8 mouse cellular contexts compared by ENCODE assay signal in the genomic region with DNA sequence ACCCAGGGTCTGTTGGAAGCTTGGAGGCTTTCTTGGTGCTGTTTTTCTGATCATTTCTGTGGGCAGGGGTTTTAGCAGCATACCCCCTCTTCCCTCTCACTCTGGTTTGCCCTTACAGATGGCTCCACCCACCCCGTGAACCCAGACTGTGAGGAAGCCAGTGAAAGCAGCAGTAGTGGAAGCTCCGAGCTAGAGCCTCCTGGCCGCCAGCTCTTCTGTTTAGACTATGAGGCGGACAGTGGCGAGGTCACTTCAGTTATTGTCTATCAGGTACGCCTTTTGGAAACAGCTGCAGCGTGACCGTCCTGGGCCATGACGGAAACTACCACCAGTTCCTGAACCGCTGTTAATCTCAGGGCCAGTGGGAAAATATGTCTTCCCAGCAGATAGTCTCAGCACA. TPM values are rescaled to one million over a fixed set of nuclear protein-coding genes. Genes with fewer than 3 reads are reported as not detected.
DNase-seq lines count a peak whose midpoint lies in the region; ATAC-seq lines count a peak whose summit lies in the region.

No protein-coding gene starts in this region.

- peak overlapping the region; percentile 96 for H3K9ac ChIP-seq in heart, embryonic 13.5 days
- no peak overlapping the region for H3K9ac ChIP-seq in embryonic facial prominence, embryonic 11.5 days (replicated peaks; ENCODE audit: low read length)
- peak overlapping the region; percentile 78; the same call in 1 of the 2 replicates for H3K9ac ChIP-seq in hindbrain, embryonic 16.5 days (ENCODE audit: low read depth, low read length)

- no peak overlapping the region; the same call in 1 of the 2 replicates for H3K27ac ChIP-seq in heart, embryonic 13.5 days (replicated peaks)
- H3K27ac ChIP-seq in embryonic facial prominence, embryonic 11.5 days (replicated peaks; ENCODE audit: low read depth, low read length) = no peak overlapping the region
- no peak overlapping the region for H3K27ac ChIP-seq in hindbrain, embryonic 16.5 days (ENCODE audit: low read depth, low read length)
- no peak overlapping the region for H3K27ac ChIP-seq in midbrain, embryonic 10.5 days (replicated peaks)

- H3K9me3 ChIP-seq in heart, embryonic 13.5 days = no peaks in the 10 kb centered on the region
- no peaks in the 10 kb centered on the region for H3K9me3 ChIP-seq in embryonic facial prominence, embryonic 11.5 days (replicated peaks; ENCODE audit: control insufficient read depth, low read length)
- H3K9me3 ChIP-seq in hindbrain, embryonic 16.5 days (ENCODE audit: control insufficient read depth, low read length) = no peaks in the 10 kb centered on the region
- no peaks in the 10 kb centered on the region for H3K9me3 ChIP-seq in midbrain, embryonic 10.5 days (replicated peaks)

- peak overlapping the region; percentile 77 for H3K4me2 ChIP-seq in heart, embryonic 13.5 days
- peak overlapping the region; percentile 44; the same call in 1 of the 2 replicates for H3K4me2 ChIP-seq in embryonic facial prominence, embryonic 11.5 days (ENCODE audit: low read depth, low read length)
- H3K4me2 ChIP-seq in hindbrain, embryonic 16.5 days (ENCODE audit: low read length) = peak overlapping the region; percentile 86

- ATAC-seq in heart, embryonic 13.5 days (ENCODE audit: extremely low read depth, insufficient number of reproducible peaks, low FRiP score, low TSS enrichment) = no peak
- ATAC-seq in embryonic facial prominence, embryonic 11.5 days (replicated peaks; ENCODE audit: insufficient number of reproducible peaks, low FRiP score, low TSS enrichment, low read depth) = no peak
- no peak for ATAC-seq in hindbrain, embryonic 16.5 days

- peaks cover 30% of the 10 kb centered on the region for H3K36me3 ChIP-seq in heart, embryonic 13.5 days
- no peaks in the 10 kb centered on the region for H3K36me3 ChIP-seq in embryonic facial prominence, embryonic 11.5 days (replicated peaks; ENCODE audit: control insufficient read depth, insufficient read depth, low read depth, low read length)
- peaks cover 12% of the 10 kb centered on the region; the same call in 1 of the 2 replicates for H3K36me3 ChIP-seq in hindbrain, embryonic 16.5 days (ENCODE audit: control insufficient read depth, insufficient read depth, low read length)
- peaks cover 33% of the 10 kb centered on the region for H3K36me3 ChIP-seq in midbrain, embryonic 10.5 days

- no peak for DNase-seq in heart, postnatal 25 days (ENCODE audit: low spot score)
- no peak for DNase-seq in embryonic facial prominence, embryonic 11.5 days (ENCODE audit: low spot score)
- DNase-seq in midbrain, embryonic 10.5 days (ENCODE audit: low spot score) = no peak
- DNase-seq in spleen, postnatal 10 days (ENCODE audit: low spot score in 2 of 2) = no peak
- DNase-seq in gastrocnemius, adult 8-10 months (ENCODE audit: low spot score in 2 of 2) = no peak
- no peak for DNase-seq in embryo, embryonic 10.5 days (ENCODE audit: low spot score)

- WGBS in heart, embryonic 13.5 days = 73% methylated on average over 10 of the region's 10 CpGs
- WGBS in embryonic facial prominence, embryonic 11.5 days = 79% methylated on average over 10 of the region's 10 CpGs
- WGBS in hindbrain, embryonic 16.5 days = 76% methylated on average over 10 of the region's 10 CpGs
- WGBS in midbrain, embryonic 10.5 days = 88% methylated on average over 10 of the region's 10 CpGs

- intact Hi-C loops in heart, postnatal 25 days (cut with DNase I) = no loop called here

- H3K4me1 ChIP-seq in heart, embryonic 13.5 days = peaks cover 68% of the 10 kb centered on the region
- H3K4me1 ChIP-seq in embryonic facial prominence, embryonic 11.5 days (ENCODE audit: control insufficient read depth, insufficient read depth, low read length) = peaks cover 6% of the 10 kb centered on the region; the same call in 1 of the 2 replicates
- H3K4me1 ChIP-seq in hindbrain, embryonic 16.5 days (ENCODE audit: control insufficient read depth, insufficient read depth, low read depth, low read length) = peaks cover 35% of the 10 kb centered on the region
- H3K4me1 ChIP-seq in midbrain, embryonic 10.5 days = peaks cover 43% of the 10 kb centered on the region

- H3K4me3 ChIP-seq in heart, embryonic 13.5 days = peak overlapping the region; percentile 84
- no peak overlapping the region for H3K4me3 ChIP-seq in embryonic facial prominence, embryonic 11.5 days (ENCODE audit: low read depth, low read length)
- no peak overlapping the region for H3K4me3 ChIP-seq in hindbrain, embryonic 16.5 days (ENCODE audit: low read length)
- H3K4me3 ChIP-seq in midbrain, embryonic 10.5 days = peak overlapping the region; percentile 82

- H3K27me3 ChIP-seq in heart, embryonic 13.5 days (replicated peaks) = no peaks in the 10 kb centered on the region
- H3K27me3 ChIP-seq in embryonic facial prominence, embryonic 11.5 days (ENCODE audit: control insufficient read depth, insufficient read depth, low read length) = no peaks in the 10 kb centered on the region
- no peaks in the 10 kb centered on the region for H3K27me3 ChIP-seq in hindbrain, embryonic 16.5 days (replicated peaks; ENCODE audit: control insufficient read depth, insufficient read depth, low read length)
- no peaks in the 10 kb centered on the region for H3K27me3 ChIP-seq in midbrain, embryonic 10.5 days (ENCODE audit: low read depth, poor library complexity, severe bottlenecking)

RNA-seq across cellular contexts. Expression of gene 0610030E20Rik, which starts 1.3 kb away (rescaled TPM):
- 16.8 and 17.9 TPM in 2 replicates for polyA plus RNA-seq in heart, embryonic 13.5 days (2015; fragmentation: Nextera tagmentation; extraction: Ambion mirVana)
- total RNA-seq in heart, postnatal 25 days (2021) = 10 to 100 TPM in 1 of 2 experiments, 1 to 10 TPM in 1; 9.4 to 10.1 TPM
- polyA plus RNA-seq in embryonic facial prominence, embryonic 11.5 days (2014; fragmentation: Nextera tagmentation; extraction: Ambion mirVana) = 16.4 and 19.8 TPM in 2 replicates
- polyA plus RNA-seq in hindbrain, embryonic 16.5 days (2015; fragmentation: Nextera tagmentation; extraction: Ambion mirVana) = 16.9 and 17.3 TPM in 2 replicates
- polyA plus RNA-seq in midbrain, embryonic 10.5 days (2016; fragmentation: Nextera tagmentation; extraction: Ambion mirVana) = 28.9 and 29.6 TPM in 2 replicates
- 1 to 10 TPM; 7.7 to 9.6 (median 8.8) TPM for total RNA-seq in gastrocnemius, adult 8-10 months (2022)

RNA-seq across cellular contexts. Expression of gene Usp39, which starts 3.4 kb away (rescaled TPM):
- polyA plus RNA-seq in heart, embryonic 13.5 days (2015; fragmentation: Nextera tagmentation; extraction: Ambion mirVana) = 30.7 TPM in 2 replicates
- 10 to 100 TPM; 15.7 to 16.6 TPM for total RNA-seq in heart, postnatal 25 days (2021)
- 107 and 111 TPM in 2 replicates for polyA plus RNA-seq in embryonic facial prominence, embryonic 11.5 days (2014; fragmentation: Nextera tagmentation; extraction: Ambion mirVana)
- polyA plus RNA-seq in hindbrain, embryonic 16.5 days (2015; fragmentation: Nextera tagmentation; extraction: Ambion mirVana) = 34.2 and 40.3 TPM in 2 replicates
- polyA plus RNA-seq in midbrain, embryonic 10.5 days (2016; fragmentation: Nextera tagmentation; extraction: Ambion mirVana) = 80.1 and 89.3 TPM in 2 replicates
- 10 to 100 TPM; 18.0 to 21.4 (median 19.6) TPM for total RNA-seq in gastrocnemius, adult 8-10 months (2022)

RNA-seq across cellular contexts. Expression of gene Tmem150a, which starts 6.8 kb away (rescaled TPM):
- 13.4 and 15.1 TPM in 2 replicates for polyA plus RNA-seq in heart, embryonic 13.5 days (2015; fragmentation: Nextera tagmentation; extraction: Ambion mirVana)
- total RNA-seq in heart, postnatal 25 days (2021) = 10 to 100 TPM; 18.0 to 21.1 TPM
- polyA plus RNA-seq in embryonic facial prominence, embryonic 11.5 days (2014; fragmentation: Nextera tagmentation; extraction: Ambion mirVana) = 7.9 and 9.0 TPM in 2 replicates
- polyA plus RNA-seq in hindbrain, embryonic 16.5 days (2015; fragmentation: Nextera tagmentation; extraction: Ambion mirVana) = 22.1 and 22.9 TPM in 2 replicates
- 5.6 and 6.7 TPM in 2 replicates for polyA plus RNA-seq in midbrain, embryonic 10.5 days (2016; fragmentation: Nextera tagmentation; extraction: Ambion mirVana)
- 10 to 100 TPM; 16.5 to 24.2 (median 20.8) TPM for total RNA-seq in gastrocnemius, adult 8-10 months (2022)

RNA-seq across cellular contexts. Expression of gene Rnf181, which starts 18.3 kb away (rescaled TPM):
- polyA plus RNA-seq in heart, embryonic 13.5 days (2015; fragmentation: Nextera tagmentation; extraction: Ambion mirVana) = 88.4 and 104 TPM in 2 replicates
- total RNA-seq in heart, postnatal 25 days (2021) = 10 to 100 TPM; 33.9 to 41.2 TPM
- polyA plus RNA-seq in embryonic facial prominence, embryonic 11.5 days (2014; fragmentation: Nextera tagmentation; extraction: Ambion mirVana) = 95.1 and 96.7 TPM in 2 replicates
- polyA plus RNA-seq in hindbrain, embryonic 16.5 days (2015; fragmentation: Nextera tagmentation; extraction: Ambion mirVana) = 127 and 137 TPM in 2 replicates
- 106 and 111 TPM in 2 replicates for polyA plus RNA-seq in midbrain, embryonic 10.5 days (2016; fragmentation: Nextera tagmentation; extraction: Ambion mirVana)
- total RNA-seq in gastrocnemius, adult 8-10 months (2022) = 10 to 100 TPM; 23.5 to 29.8 (median 28.0) TPM

RNA-seq across cellular contexts. Expression of gene Vamp5, which starts 31.9 kb away (rescaled TPM):
- 42.7 and 53.4 TPM in 2 replicates for polyA plus RNA-seq in heart, embryonic 13.5 days (2015; fragmentation: Nextera tagmentation; extraction: Ambion mirVana)
- total RNA-seq in heart, postnatal 25 days (2021) = 10 to 100 TPM; 56.3 to 59.6 TPM
- 13.5 and 15.8 TPM in 2 replicates for polyA plus RNA-seq in embryonic facial prominence, embryonic 11.5 days (2014; fragmentation: Nextera tagmentation; extraction: Ambion mirVana)
- 16.2 and 20.1 TPM in 2 replicates for polyA plus RNA-seq in hindbrain, embryonic 16.5 days (2015; fragmentation: Nextera tagmentation; extraction: Ambion mirVana)
- polyA plus RNA-seq in midbrain, embryonic 10.5 days (2016; fragmentation: Nextera tagmentation; extraction: Ambion mirVana) = 12.0 and 12.9 TPM in 2 replicates
- 100 to 1,000 TPM; 103 to 116 (median 107) TPM for total RNA-seq in gastrocnemius, adult 8-10 months (2022)

Comparison
In these comparisons a context has a peak if more than half of its experiments do, and no peak if none do; other contexts are left out.
1. H3K4me3 ChIP-seq: peak in heart, embryonic 13.5 days (single experiment) and midbrain, embryonic 10.5 days (single experiment); none in embryonic facial prominence, embryonic 11.5 days (single experiment) and hindbrain, embryonic 16.5 days (single experiment).
2. Peak in every context shown above with its lines, with median percentiles within 50 percentile points of each other: H3K4me2 ChIP-seq.